Mouse (Mus musculus): ENCODE results near the gene Dnttip1.
A peak's percentile ranks its signal among the peaks of the same experiment; 100 is the strongest.

The Dnttip1 gene

DNA sequence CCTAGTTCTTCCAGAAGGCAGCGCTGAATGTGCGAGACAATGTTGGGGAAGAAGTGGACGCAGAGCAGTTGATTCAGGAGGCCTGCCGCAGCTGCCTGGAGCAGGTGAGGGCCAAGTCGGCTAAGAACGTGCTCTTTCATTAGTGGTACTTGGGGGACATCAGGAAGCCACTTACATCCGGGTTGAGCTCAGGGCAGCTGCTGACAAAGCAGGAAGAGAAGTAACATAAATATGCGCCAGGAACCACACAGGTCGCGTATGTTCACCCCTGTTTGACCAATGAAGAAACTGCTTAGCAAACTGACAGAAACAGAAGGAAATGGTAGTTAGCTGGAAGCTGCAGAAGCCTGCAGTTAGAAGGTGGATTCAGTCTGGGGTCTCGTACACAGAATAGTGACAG lies 8.3 kb downstream of the Dnttip1 start:
- no peak for DNase-seq (ENCODE audit: low read depth)

DNA sequence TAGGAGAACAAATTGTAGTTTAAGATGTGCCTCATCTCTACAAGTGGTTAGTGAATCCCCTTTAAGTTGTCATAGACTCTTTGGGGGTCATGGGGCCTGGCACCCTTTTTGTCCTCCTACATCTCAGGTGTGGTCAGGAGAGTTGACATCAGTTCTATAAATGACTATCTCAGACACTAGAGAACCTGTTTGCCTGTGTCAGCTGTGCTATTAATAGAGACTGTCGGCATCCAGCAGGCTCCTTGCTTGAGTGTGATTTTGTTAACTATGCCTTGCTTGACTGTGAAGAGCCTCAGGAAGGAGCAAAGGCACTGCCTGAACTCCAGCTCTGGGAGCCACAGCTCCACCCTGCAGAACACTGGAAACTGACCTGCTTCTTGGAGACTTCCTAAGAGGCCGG lies 9.0 kb downstream of the Dnttip1 start:
- no peak for DNase-seq (ENCODE audit: low read depth)

DNA sequence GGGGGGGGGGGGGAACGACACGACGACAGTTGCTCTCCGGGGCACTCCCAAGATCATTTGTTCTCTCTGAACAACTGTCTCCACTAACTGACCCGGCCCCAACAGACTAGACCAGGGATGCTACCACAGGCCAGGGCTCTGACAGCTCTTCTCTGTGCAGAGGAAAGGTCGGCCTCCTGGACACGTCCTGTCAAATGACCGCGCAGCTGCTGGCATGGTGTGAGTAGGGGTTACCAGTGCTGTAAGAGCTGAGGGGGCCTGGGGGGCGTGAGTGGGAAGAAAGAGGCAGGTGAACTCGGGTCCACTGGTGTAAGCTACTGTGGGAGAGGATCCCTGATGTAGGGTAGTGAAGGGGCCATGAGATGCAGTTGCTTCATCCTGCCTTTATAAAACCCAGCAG lies 12.1 kb downstream of the Dnttip1 start:
- DNase-seq (ENCODE audit: low read depth) = no peak

DNA sequence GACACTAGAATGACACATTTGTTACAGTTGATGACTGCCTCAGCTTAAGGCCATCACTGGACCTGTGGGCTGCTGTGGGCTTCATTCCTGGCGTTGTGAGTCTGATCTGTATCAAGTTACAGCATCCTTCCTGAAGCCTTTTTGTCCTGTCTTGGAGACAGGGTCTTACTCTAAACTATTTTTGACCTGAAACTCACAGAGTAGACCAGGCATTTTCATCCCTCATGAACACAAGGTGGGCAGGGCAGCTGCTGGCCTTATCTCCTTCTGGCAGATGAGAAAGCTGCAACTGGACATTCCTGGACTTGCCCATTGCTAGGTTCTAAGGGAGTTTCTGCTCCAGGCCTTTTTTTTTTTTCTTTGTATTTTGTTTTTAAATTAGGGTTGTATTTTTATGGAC lies 12.9 kb downstream of the Dnttip1 start:
- no peak for DNase-seq (ENCODE audit: low read depth)

DNA sequence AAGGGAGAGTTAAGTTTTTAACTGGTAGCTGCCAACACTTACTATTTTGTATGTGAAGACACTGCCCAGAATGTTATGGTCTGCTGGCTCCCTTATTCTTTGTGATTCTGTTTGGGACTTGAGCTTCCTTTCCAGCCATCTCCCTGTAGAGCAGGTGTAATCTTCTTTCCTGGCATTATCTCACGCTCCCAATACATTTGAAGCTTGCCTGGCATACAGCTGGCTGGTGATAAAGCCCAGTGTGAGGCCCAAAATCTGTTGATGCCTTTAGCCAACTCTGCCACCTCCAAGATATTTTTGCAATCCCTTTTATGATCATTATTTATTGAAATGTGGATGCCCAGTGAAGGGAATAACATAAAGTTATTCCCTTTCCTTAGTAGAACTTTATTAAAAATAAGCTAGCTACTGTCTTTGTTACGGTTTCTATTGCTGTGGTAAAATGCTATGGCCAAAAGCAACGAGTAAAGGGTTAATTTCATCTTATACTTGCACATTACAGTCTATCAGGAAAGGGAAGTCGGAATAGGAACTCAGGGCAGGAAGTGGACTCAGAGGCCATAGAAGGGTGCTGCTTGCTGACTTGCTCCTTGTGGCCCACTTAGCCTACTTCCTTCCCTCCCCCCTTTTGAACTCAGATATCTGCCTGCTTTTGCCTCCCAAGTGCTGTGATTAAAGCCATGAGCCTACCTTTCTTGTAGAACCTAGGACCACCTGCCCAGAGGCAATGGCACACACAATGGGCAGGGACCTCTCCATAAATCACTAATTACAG lies 14.5 kb downstream of the Dnttip1 start:
- no peak for DNase-seq (ENCODE audit: low read depth)

DNA sequence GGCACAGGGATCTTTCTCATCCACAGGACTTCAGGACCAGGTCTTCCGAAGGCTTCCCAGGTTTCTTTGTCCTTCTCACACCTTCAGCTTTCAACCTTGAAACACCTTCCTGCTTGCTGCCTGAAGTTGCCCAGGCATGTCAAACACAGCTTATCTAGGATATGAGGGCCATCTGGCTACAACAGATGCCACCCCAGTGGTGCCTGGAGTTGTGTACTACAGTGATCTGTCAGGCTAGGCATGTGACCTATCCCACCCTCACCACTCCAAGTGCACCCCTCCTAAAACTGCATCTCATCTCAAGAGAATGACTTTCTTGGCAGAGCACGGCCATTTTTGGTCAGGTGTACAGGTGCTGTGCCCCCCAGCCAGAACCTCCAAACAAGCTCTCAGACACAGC lies 15.7 kb downstream of the Dnttip1 start:
- no peak for DNase-seq (ENCODE audit: low read depth)

DNA sequence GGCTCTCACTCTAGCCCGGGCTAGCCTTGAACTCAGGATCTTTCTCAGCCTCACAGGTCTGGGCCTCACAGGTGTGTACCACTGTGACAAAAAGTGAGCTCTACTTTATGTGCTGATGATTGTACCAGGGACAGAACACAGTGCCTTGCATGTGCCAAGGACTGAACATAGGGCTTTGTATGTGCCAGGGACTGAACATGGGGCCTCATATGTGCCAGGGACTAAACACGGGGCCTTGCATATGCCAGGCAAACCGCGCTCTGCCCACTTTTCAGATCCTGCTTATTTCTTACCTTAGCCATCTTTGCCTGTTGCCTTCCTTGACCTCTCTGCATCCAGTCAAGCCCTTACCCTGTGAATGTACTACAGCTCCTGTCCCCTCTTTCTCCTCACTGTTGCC lies 16.2 kb downstream of the Dnttip1 start:
- DNase-seq (ENCODE audit: low read depth) = no peak

DNA sequence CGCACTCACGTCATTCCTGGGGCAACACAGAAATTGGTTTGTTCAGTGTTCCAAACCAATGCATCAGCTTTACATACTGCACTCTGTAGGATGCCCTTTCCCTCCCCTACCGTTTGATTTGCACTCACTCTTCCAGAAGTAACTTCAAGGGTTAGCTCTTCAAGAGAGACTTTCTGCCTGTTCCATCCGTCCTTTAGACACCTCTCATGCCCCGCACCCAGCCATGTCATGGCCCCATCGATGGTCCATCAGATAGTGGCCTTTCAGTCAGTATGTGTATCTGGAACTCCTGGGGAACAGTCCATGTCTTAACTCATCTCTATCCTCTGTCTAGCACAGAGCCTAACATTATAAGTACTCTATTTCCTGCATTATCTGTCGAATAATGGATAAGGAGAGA lies 16.8 kb downstream of the Dnttip1 start:
- no peak for DNase-seq (ENCODE audit: low read depth)

DNA sequence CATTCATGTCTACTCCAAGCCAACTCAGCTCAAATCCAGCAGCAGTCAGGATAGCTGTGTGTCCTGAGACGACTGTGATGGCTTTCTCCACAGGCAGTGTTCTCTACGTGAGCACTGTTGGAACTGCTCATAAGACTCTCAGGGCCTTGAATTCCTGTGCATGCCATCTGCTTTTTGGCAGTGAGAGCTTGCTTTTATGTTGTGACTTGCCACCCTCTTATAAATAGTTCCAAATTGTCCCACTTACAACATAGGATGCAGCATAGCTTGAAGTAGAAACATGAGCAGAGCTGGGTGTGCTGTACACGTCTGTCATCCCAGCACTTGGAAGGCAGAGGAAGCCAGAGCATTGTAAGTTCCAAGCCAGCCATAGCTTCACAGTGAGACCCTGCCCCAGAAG lies 20.1 kb downstream of the Dnttip1 start:
- DNase-seq (ENCODE audit: low read depth) = no peak

DNA sequence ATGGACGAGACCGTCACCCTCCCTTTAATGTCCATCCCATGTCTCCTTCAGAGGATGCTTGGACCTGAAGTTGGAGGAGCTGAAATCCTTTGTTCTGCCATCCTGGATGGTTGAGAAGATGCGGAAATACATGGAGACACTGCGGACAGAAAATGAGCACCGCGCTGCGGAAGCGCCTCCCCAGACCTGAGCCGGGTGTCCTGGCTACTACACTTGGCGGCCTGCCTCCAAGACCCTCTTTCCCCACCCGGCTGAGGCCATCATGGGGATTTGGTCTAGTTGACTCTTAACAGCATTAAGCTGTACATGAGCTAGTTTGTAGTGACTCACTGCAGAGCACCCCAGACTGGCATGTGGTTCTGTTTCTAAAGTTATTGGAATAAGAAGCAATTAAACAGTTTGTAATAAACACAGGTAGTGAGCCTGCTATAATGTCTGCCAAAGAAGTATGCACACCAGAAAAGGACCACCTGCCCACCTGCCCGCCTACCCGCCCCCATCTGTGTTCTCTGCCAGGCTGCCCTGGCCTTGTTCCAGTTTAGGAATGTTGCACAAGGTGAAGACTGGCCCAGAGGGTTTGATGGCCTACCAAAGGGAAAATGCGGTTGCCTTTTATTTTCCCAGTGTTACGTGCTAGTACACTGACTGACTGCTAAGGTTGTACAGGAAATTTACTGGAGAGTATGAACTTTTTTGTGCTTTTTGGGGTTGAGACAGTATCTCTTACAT lies 22.2 kb downstream of the Dnttip1 start:
- no peak for DNase-seq (ENCODE audit: low read depth)

DNA sequence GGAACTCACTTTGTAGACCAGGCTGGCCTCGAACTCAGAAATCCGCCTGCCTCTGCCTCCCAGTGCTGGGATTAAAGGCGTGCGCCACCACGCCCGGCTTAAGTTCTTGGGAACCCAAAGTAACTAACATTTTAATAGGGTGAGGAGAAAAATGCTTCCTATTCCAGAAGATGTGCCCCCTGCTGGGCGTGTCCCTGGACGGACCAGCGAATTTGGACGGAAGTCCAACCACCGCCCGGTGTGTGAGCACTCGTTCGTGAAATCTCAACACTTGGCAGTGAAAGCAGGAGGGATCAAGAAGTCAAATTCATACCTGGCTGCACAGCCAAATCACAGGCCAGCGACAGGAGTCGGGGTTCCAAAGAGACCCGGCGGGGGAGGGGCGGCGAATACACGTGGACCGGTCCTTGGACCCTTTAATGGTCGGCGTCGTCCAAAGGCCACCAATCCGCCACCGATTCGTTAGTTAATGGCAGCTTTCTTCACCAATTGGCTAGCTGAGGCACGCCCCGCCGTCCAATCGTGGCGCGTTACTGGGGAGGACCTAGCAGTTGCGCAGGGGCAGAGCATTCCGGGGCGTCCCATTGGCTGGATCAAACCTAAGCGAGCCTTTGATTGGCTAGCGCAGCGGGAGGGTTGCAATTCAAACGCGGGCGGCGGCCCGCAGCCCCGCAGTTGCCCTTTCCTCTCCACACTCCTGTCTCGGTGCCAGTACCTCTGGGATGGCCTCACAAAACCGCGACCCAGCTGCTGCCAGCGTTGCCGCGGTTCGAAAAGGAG lies 23.7 kb downstream of the Dnttip1 start, which contains the start of gene Ube2c:
Ube2c (plus strand) TSS at position 641 of the 780 bp plus-strand sequence.
- DNase-seq (ENCODE audit: low read depth) = peak; percentile 99

DNA sequence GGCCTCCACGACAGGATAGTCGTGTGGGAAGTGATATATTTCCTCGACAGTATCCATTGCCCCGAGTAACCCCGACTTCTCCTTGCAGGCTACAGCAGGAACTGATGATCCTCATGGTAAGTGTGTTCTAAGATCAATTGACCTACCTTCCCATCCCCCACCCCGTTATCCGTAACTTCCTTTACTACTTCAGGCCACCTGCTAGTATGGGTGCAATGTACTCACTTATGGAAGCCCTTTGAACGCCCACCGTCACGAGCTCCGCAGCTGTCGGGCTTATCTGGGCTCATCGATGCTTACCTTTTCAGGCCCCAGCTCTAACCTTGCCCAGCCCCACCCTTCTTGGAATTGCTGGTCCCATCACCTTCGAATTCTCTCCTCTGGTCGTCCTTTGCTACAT lies 24.5 kb downstream of the Dnttip1 start:
- DNase-seq (ENCODE audit: low read depth) = peak; percentile 56

DNA sequence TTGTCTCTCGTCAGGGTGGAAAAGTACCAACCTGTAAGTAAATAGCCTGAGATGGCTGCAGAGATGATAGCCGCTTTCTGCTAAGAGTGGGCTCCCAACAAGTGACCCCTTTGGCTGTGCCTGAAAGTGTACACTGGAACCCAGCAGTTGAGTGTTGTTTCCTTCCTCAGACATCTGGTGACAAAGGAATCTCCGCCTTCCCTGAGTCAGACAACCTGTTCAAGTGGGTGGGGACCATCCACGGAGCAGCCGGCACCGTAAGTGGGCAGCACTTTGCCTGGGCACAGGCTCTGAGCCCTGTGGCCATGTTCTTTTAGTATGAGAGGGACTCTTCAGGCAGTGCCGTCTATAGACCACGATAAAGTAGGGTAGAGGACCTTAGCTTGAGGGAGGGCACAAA lies 25.3 kb downstream of the Dnttip1 start:
- no peak for DNase-seq (ENCODE audit: low read depth)

DNA sequence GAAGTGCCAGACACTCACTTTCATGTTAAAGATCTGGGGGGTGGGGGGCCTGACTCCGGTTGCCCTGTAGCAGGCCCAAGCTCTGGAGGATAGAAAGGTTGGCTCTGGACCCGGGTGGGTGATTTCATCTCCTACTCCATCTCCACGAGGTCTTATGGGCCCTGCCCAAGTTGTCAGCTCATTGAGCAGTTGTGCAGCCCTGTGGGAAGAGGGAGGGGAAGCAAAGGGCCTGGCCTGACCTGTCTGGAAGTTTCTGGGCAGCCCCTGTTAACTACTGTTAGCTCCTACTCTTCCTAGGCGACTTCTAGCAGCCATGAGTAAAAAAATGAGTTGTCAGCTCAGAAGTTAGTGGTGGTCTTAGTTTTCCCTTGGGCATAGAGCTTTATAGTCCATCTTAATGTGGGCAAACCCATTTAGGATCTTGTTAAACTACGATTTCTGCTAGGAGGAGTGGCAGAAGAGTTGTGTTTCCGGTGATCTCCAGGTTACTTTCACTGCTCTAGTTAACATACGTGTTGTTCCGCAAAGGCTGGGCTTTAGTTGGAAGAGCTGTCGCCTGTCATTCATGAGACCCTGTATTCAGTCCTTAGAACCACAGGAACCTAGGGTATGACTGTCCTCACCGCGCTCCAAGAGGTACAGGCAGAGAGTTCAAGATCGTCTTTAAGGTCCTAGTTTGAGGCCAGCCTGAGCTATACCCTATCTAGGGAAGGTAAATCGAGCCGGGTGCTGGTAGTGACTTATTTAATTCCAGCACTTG lies 27.6 kb downstream of the Dnttip1 start:
- DNase-seq (ENCODE audit: low read depth) = no peak

DNA sequence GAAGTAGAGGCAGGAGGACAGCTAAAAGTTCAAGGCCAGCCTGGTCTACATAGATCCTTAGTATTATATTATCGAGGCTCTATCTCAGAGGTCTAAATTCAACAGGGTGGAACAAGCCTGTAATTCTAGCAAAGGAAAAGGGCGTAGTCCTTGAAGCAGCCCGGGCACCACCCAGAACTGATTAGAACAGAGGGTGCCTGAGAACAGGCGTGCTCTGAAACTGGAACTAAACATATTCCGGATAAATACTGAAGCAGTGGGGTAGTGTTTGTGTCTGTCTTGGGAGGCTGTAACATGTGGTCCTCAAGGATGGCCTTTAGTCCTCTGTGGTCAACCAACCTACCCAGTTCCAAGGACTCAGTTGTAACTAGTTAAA lies 28.2 kb downstream of the Dnttip1 start:
- DNase-seq (ENCODE audit: low read depth) = no peak

DNA sequence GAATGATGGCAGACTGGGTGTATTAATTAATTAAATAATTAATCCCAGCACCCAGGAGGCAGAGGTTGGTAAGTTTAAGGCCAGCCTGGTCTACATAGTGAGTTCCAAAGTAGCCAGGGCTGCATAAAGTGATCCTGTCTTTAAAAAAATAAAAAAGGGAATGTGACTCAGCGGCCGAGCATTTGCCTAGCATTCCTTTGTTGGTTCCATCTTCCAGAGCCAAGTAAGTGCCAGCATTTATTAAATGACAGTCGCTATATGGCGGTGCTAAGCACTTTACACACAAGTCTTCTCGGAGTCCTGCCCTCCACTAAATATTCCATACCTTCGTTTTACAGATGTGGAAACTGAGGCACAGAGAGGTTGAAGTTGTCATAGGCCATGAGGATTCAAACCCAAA lies 30.3 kb downstream of the Dnttip1 start:
- no peak for DNase-seq (ENCODE audit: low read depth)

DNA sequence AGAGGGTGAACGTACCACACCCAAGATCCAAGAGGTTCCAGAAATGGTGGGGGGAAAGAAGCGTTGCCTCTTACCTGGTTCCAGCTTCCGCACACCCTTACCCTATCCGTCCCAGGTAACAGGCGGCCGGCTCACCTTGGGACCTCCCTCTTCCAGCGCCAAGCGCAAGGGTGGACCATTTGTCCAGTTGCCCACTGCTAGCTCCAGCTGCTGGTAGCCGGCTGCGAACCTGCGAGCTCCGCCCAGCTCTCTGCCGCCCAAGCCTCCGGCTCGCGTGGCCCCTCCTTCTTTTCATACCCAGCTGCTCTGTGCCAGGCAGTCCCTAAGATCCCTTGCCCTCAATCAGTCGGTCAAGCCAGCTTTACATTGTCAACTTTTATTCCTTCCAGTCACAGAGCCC lies 31.0 kb downstream of the Dnttip1 start:
- DNase-seq (ENCODE audit: low read depth) = no peak

DNA sequence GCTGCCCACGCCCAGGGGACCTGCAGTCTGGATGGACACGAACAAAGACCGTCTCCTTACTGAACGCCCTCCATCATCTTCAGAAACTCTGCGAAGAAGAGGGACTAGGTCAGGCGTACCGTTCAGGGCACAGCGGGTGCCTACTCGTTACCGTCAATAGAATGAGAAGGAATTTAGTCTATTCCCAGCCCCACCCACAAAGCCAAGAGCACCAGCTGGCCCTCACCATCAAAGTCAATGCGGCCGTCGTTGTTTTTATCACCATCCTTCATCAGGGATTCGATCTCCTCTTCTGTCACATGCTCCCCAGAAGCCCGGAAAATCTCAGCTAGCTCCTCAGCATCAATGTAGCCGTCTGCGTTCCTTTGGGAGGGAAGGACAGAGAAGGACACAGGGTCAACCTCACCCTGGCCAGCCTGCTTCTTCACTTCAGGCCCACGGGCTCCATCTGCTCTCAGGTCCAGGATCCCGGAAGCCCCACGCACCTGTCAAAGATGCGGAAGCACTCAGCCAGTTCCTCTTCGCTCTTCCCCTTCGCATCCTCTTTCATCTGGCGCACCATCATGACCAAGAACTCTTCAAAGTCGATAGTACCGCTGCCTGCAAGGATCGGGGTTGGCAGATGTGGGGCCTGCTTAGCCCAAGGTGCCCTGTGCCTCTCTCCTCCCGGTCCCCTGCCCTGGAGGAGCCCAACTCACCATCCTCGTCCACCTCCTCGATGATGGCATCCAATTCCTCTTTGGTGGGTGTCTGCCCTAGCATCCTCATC lies 31.6 kb downstream of the Dnttip1 start:
- DNase-seq (ENCODE audit: low read depth) = no peak

DNA sequence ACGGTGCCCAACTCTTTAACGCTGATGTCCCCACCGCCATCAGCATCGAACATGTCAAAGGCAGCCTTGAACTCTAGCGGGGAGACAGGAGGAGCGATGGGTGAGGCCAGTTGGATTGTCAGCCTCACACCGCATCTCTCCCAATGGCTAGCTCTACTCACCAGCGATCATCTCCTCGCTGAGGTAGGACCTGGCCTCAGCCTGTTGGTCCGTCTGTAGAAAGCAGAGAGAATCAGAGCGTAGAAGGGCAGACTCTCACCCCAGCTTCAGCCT lies 32.2 kb downstream of the Dnttip1 start:
- no peak for DNase-seq (ENCODE audit: low read depth)

DNA sequence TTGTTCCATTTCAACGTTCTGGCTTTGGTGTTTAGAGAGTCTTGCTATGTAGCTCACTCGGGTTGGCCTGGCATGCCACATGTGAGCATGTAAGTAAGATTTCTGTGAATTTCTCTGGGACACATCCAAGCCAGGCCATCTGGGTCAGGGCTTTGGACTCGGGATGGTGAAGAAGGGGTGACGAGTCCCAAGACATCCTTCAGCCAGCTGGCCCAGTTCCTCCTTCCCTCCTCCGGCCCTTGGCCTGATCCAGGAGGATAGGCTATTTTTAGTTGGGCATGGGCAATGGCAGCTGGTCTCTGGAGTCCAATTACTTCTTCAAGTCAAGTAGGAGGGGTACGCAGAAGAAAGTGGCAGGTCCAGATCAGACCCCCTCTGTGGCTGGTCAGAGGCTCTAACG lies 33.0 kb downstream of the Dnttip1 start:
- DNase-seq (ENCODE audit: low read depth) = no peak

DNA sequence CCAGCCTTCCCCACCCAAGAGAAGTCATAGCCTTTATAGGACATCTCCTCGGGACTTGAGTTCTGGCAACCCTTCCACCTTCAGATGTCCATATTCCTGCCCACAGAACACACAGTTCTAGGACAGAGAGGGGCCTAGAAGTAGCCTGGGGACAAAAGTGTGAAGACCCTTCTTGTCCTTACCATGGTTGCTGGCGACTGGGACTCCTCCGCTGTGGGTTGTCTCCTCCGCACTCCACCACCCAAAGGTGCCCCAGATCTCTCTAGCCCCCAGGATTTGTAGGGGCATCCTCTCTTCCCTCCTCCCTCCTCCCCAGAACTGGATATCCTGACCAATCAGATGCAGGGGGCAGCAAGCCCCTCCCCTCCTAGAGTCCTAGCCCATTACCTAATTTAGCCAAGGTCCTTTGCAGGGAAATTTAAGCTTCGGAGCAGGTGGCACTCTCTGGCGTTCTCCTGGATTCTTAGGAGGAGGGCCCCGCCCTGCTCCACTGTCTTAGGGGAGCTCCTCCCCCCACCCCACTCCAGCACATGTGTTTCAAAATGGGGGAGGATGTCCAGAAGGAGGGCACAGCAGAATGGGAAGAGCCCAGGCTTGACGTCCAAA lies 33.8 kb downstream of the Dnttip1 start, which contains the start of gene Tnnc2:
Tnnc2 (minus strand) TSS at position 487 of the 606 bp plus-strand sequence.
- no peak for DNase-seq (ENCODE audit: low read depth)

All from induced T-regulatory cell, adult 2 months (primary cell).